Mouse (Mus musculus): ENCODE data around the gene Mindy1. TPM values are rescaled to one million over a fixed set of nuclear protein-coding genes. Genes with fewer than 3 reads are reported as not detected.

The Mindy1 gene
- polyA plus RNA-seq, 2 experiments: 45.6 to 45.8 TPM

- H3K9ac ChIP-seq (ENCODE audit: low read depth, low read length, severe bottlenecking): peak overlapping the region; percentile 99
- H3K4me3 ChIP-seq (replicated peaks; ENCODE audit: low read length): peak overlapping the region; percentile 94
- WGBS: 0% methylated on average over 29 of the region's 71 CpGs
- no peaks in the 10 kb centered on the region for H3K27me3 ChIP-seq (ENCODE audit: control insufficient read depth, insufficient read depth, low read length)
- H3K27ac ChIP-seq (replicated peaks; ENCODE audit: low read depth, low read length): peak overlapping the region; percentile 97
- TF ChIP-seq POLR2A (IDR thresholded peaks at IDR 0.05; ENCODE audit: borderline replicate concordance, extremely low read depth, insufficient read depth, insufficient read length): peak; percentile 30; the same call in 1 of the 2 replicates
- ATAC-seq (ENCODE audit: low FRiP score, low read depth) (peak; percentile 94), DNase-seq (ENCODE audit: low spot score) (peak; percentile 85)
- peaks cover 10% of the 10 kb centered on the region for H3K36me3 ChIP-seq (ENCODE audit: control insufficient read depth, insufficient read depth, low read length)
- no peaks in the 10 kb centered on the region for H3K9me3 ChIP-seq (ENCODE audit: control insufficient read depth, low read length)
- H3K4me2 ChIP-seq (replicated peaks; ENCODE audit: low read depth, low read length, severe bottlenecking): peak overlapping the region; percentile 84
- peaks cover 23% of the 10 kb centered on the region for H3K4me1 ChIP-seq (ENCODE audit: control insufficient read depth, insufficient read depth, low read length)
Measured at GRCm38 (mm10) chr3:95315094-95315843, 34.1 kb downstream of the Mindy1 start.

DNA sequence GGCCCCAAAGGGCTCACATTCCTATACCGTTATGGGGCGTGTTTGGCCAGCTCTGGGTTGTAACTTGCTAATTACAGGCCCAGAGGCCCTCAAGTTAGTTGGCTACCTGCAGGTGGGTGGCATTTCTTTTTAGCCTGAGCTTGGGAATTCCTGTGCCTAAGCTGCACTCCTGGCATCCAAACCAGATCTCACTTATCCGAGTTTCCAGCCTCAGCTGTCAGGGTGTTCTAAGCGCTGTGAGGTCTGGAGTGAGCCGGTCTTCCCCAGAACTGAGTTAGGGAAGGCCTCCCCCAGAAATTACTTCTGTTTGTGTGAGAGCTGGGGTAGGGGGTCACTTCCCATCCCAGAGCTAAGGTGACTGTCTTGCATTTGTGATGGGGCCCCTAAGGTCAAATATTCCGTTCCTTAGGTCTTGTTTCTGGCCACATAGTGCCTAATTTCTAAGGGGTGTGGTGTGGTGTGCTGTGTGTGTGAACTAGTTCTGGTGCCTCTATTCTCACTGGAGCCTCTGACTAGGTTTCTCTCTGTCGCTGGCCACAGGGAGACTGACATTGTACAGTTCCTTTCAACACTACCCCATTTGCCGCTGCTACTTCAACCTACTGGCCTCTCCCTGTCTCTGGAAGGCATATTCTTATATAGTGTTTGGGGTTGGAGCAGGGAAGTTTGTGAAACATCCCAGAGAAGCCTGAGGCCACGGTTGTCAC, 34.9 kb downstream of the Mindy1 start:
- WGBS: 15% methylated on average over 9 of the region's 9 CpGs
- no peaks in the 10 kb centered on the region for H3K27me3 ChIP-seq (ENCODE audit: control insufficient read depth, insufficient read depth, low read length)

GRCm38 (mm10) chr3:95317414-95318080, 36.4 kb downstream of the Mindy1 start:
- peak overlapping the region; percentile 8; the same call in 1 of the 2 replicates for H3K9ac ChIP-seq (ENCODE audit: low read depth, low read length, severe bottlenecking)
- H3K9me3 ChIP-seq (ENCODE audit: control insufficient read depth, low read length): no peaks in the 10 kb centered on the region
- H3K4me2 ChIP-seq (replicated peaks; ENCODE audit: low read depth, low read length, severe bottlenecking): peak overlapping the region; percentile 8
- DNase-seq (ENCODE audit: low spot score): peak; percentile 50
- H3K36me3 ChIP-seq (ENCODE audit: control insufficient read depth, insufficient read depth, low read length): peaks cover 33% of the 10 kb centered on the region
- H3K4me1 ChIP-seq (ENCODE audit: control insufficient read depth, insufficient read depth, low read length): peaks cover 23% of the 10 kb centered on the region
- no peak for ATAC-seq (ENCODE audit: low FRiP score, low read depth)
- 0 out of 2 replicates have a peak overlapping the region, but pooled peaks have one; percentile 5 for H3K4me3 ChIP-seq (replicated peaks; ENCODE audit: low read length)
- 23% methylated on average over 12 of the region's 12 CpGs for WGBS
- H3K27ac ChIP-seq (replicated peaks; ENCODE audit: low read depth, low read length): no peak overlapping the region
- no peaks in the 10 kb centered on the region for H3K27me3 ChIP-seq (ENCODE audit: control insufficient read depth, insufficient read depth, low read length)
- TF ChIP-seq POLR2A (IDR thresholded peaks at IDR 0.05; ENCODE audit: borderline replicate concordance, extremely low read depth, insufficient read depth, insufficient read length): no peak

More for the DNA sequence above, 34.9 kb downstream of the Mindy1 start:
- no peak for ATAC-seq (ENCODE audit: low FRiP score, low read depth)
- Histone ChIP-seq H3K4me2 (replicated peaks; ENCODE audit: low read depth, low read length, severe bottlenecking) (peak overlapping the region; percentile 84), H3K9me3 (ENCODE audit: control insufficient read depth, low read length) (no peaks in the 10 kb centered on the region), H3K36me3 (ENCODE audit: control insufficient read depth, insufficient read depth, low read length) (peaks cover 18% of the 10 kb centered on the region), H3K4me3 (replicated peaks; ENCODE audit: low read length) (peak overlapping the region; percentile 94), H3K4me1 (ENCODE audit: control insufficient read depth, insufficient read depth, low read length) (peaks cover 23% of the 10 kb centered on the region), H3K9ac (ENCODE audit: low read depth, low read length, severe bottlenecking) (peak overlapping the region; percentile 99), H3K27ac (replicated peaks; ENCODE audit: low read depth, low read length) (peak overlapping the region; percentile 97)
- no peak for TF ChIP-seq POLR2A (IDR thresholded peaks at IDR 0.05; ENCODE audit: borderline replicate concordance, extremely low read depth, insufficient read depth, insufficient read length)
- DNase-seq (ENCODE audit: low spot score): no peak

DNA sequence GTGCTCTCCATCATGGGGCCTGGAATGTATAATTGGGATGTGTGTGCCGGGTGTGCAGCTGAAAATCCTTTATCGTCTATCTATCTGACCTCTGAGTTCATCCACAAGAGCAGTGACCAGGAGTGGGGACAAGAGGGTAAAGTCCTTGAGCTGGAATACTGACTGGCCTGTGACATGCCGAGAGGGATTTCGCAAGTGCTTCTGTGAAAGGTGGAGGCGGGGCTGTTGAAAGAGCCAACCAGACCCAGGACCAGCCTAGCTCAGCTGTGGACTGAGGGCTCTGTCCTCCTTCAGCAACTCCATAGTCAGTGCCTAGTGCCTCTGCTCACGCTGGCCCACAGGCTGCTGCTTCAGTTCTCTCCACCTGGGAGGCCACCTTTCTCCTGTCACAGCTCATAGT, 37.4 kb downstream of the Mindy1 start:
- Histone ChIP-seq H3K4me3 (replicated peaks; ENCODE audit: low read length) (no peak overlapping the region), H3K27me3 (ENCODE audit: control insufficient read depth, insufficient read depth, low read length) (no peaks in the 10 kb centered on the region), H3K4me1 (ENCODE audit: control insufficient read depth, insufficient read depth, low read length) (peaks cover 23% of the 10 kb centered on the region), H3K9ac (ENCODE audit: low read depth, low read length, severe bottlenecking) (no peak overlapping the region), H3K27ac (replicated peaks; ENCODE audit: low read depth, low read length) (no peak overlapping the region), H3K36me3 (ENCODE audit: control insufficient read depth, insufficient read depth, low read length) (peaks cover 43% of the 10 kb centered on the region), H3K4me2 (replicated peaks; ENCODE audit: low read depth, low read length, severe bottlenecking) (no peak overlapping the region), H3K9me3 (ENCODE audit: control insufficient read depth, low read length) (no peaks in the 10 kb centered on the region)
- WGBS: 51% methylated on average over 6 of the region's 6 CpGs
- DNase-seq (ENCODE audit: low spot score) (no peak), ATAC-seq (ENCODE audit: low FRiP score, low read depth) (no peak)
- TF ChIP-seq POLR2A (IDR thresholded peaks at IDR 0.05; ENCODE audit: borderline replicate concordance, extremely low read depth, insufficient read depth, insufficient read length): no peak

DNA sequence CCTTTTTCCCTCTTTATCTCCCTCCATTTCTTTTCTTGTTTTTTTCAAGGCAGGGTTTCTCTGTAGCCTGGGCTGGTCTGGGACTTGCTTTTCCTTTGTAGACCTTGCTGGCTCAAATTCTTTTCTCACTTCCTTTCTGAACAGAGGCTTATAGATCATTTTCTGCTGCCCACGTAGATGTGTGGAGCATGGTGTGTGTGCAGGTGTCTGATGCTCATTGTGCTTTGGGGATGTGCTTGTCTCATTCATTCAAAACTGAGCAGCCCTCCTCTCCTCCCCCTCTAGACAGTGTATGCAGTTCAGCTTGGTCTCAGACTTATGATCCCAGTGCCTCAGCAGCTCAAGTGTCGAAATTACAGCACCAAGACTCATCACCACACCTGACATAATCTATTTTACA, 38.0 kb downstream of the Mindy1 start:
- no peak for TF ChIP-seq POLR2A (IDR thresholded peaks at IDR 0.05; ENCODE audit: borderline replicate concordance, extremely low read depth, insufficient read depth, insufficient read length)
- Histone ChIP-seq H3K9me3 (ENCODE audit: control insufficient read depth, low read length) (no peaks in the 10 kb centered on the region), H3K4me3 (replicated peaks; ENCODE audit: low read length) (no peak overlapping the region), H3K36me3 (ENCODE audit: control insufficient read depth, insufficient read depth, low read length) (peaks cover 49% of the 10 kb centered on the region), H3K9ac (ENCODE audit: low read depth, low read length, severe bottlenecking) (no peak overlapping the region), H3K27me3 (ENCODE audit: control insufficient read depth, insufficient read depth, low read length) (no peaks in the 10 kb centered on the region), H3K4me2 (replicated peaks; ENCODE audit: low read depth, low read length, severe bottlenecking) (no peak overlapping the region), H3K4me1 (ENCODE audit: control insufficient read depth, insufficient read depth, low read length) (peaks cover 23% of the 10 kb centered on the region), H3K27ac (replicated peaks; ENCODE audit: low read depth, low read length) (no peak overlapping the region)
- 69% methylated on average over 2 of the region's 2 CpGs for WGBS
- ATAC-seq (ENCODE audit: low FRiP score, low read depth) (no peak), DNase-seq (ENCODE audit: low spot score) (no peak)

Data from limb, embryonic 14.5 days (tissue).